Mouse (Mus musculus) heart, postnatal 4 days (tissue): ENCODE data around the gene Egfr. TPM values are rescaled to one million over a fixed set of nuclear protein-coding genes. Genes with fewer than 3 reads are reported as not detected.

Experiments used
- total RNA-seq, 2 experiments: library from RNA; stranded (reverse); gene quantifications; 2 replicates each; pipeline ENCODE4 v1.2.3; 2021

Gene Egfr
- total RNA-seq, 2 experiments from 2014 or later: 8.0 to 9.1 TPM

Other genes starting within 250 kb of the Egfr start
- gene Sec61g, start 243.7 kb upstream of the Egfr start, total RNA-seq: 1 to 10 TPM; 4.6 to 5.4 TPM
- gene Fbxo48, start 199.2 kb downstream of the Egfr start, total RNA-seq: 1 to 10 TPM; 2.7 to 2.9 TPM